Mouse (Mus musculus) lung, adult 2 months (tissue): Measurements from ENCODE around the gene Kif21b. TPM values are rescaled to one million over a fixed set of nuclear protein-coding genes. Genes with fewer than 3 reads are reported as not detected.

Experiments
- DNase-seq: peaks from one replicate; pipeline ENCODE4 v3.0.0; 2022
- H3K4me1 ChIP-seq: fragments of 200-500 bp; 2 replicates; pipeline ENCODE4 v1.6.1; 2011; ENCODE audit warnings: low read length; ENCODE audit not compliant: control insufficient read depth, insufficient read depth
- H3K4me3 ChIP-seq: fragments of 200-500 bp; replicated peaks from 2 replicates; pipeline ENCODE3; 2011; ENCODE audit warnings: low read depth, mild to moderate bottlenecking, control low read depth, low read length; ENCODE audit errors: extremely low read depth
- CTCF ChIP-seq: fragments of 200-500 bp; IDR thresholded peaks from 2 replicates; pipeline ENCODE4 v1.5.1; 2011; ENCODE audit warnings: mild to moderate bottlenecking, low read length, control low read depth; ENCODE audit not compliant: insufficient read depth
- POLR2A ChIP-seq: fragments of 200-500 bp; IDR thresholded peaks from 2 replicates; pipeline ENCODE4 v1.6.1; 2011; ENCODE audit warnings: low read depth, mild to moderate bottlenecking, control low read depth, low read length, borderline replicate concordance; ENCODE audit errors: extremely low read depth
- WGBS: fragments of 180-500 bp; shearing (Covaris S2); methylation state at CpG from one replicate; pipeline ENCODE4 v1.1.7; 2018; 5-methylcytosine and 5-hydroxymethylcytosine counted together
- polyA plus RNA-seq: library from polyadenylated mRNA; depleted of rRNA; stranded (reverse); fragments of >200 nt; gene quantifications from 2 replicates; pipeline ENCODE4 v1.2.3, GENCODE M21; 2012

Kif21b gene
- polyA plus RNA-seq, 1 experiment, result 14.4 TPM

GRCm38 (mm10) chr1:136149702-136150101 lies 18.5 kb downstream of the Kif21b start:
- no peak for DNase-seq
- Histone ChIP-seq H3K4me3 (no peak overlapping the region), H3K4me1 (no peaks in the 10 kb centered on the region)
- 91% methylated on average over 9 of the region's 9 CpGs for WGBS
- no peak for TF ChIP-seq POLR2A
- no peak for TF ChIP-seq CTCF

DNA sequence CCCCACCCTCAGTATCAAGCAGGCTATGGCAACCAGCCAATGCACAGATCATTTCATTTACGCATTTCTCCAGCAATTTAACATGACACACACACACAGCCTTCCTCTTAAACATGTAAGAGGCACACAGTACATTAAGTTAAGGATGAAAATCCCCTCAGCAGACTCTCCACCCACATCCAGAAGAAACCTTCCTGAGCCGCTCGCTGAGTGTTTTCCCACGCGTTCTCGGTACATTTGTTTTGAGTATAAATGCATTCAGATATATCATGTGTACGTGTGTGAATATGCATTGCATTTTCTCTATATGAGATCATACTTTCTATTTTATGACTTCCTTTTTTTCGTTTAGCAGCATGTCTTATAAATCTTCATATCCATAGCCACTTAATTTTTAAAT lies 20.2 kb downstream of the Kif21b start:
- Histone ChIP-seq H3K4me3 (no peak overlapping the region), H3K4me1 (no peaks in the 10 kb centered on the region)
- 82% methylated on average over 8 of the region's 8 CpGs for WGBS
- TF ChIP-seq POLR2A, result no peak
- no peak for TF ChIP-seq CTCF
- DNase-seq, result no peak

DNA sequence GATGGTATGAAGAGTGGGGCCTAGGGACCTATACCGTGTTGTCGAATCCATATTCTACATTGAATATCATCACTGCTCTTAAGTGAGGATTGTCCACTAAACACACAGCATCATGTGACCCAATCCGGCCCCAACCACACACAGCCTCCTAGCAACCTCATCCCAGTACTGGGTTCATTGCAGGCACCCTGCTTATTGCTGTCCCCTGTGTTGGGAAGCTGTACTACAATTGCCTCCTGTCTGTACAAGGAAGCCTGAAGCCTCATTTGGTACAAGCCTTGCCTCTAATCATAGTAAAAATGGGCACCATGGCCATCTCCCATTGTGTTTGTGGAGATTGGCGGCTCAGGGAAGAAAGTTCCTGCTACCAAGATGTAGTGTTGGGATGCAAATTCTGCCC lies 25.1 kb downstream of the Kif21b start:
- Histone ChIP-seq H3K4me3 (no peak overlapping the region), H3K4me1 (no peaks in the 10 kb centered on the region)
- WGBS, result 96% methylated on average over 4 of the region's 4 CpGs
- no peak for DNase-seq
- TF ChIP-seq POLR2A (no peak), CTCF (no peak)

- 91% methylated on average over 4 of the region's 4 CpGs for WGBS
Observed at GRCm38 (mm10) chr1:136156951-136157350, 25.8 kb downstream of the Kif21b start.

DNA sequence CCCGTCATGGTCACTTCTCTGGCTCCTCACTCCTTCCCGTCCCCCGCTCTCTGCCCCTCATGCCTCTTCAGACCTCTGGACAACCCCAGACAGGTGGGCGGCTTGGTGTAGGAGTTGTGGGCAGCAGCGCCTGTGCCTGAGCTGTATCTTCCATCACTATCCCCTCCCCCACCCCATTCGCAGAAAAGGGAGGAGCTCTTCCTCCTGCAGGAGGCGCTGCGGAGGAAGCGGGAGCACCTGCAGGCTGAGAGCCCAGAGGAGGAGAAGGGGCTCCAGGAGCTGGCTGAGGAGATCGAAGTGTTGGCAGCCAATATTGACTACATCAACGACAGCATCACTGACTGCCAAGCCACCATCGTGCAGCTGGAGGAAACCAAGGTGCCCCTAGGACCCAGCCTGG lies 28.6 kb downstream of the Kif21b start:
- DNase-seq, result no peak
- TF ChIP-seq CTCF, result no peak
- 63% methylated on average over 12 of the region's 12 CpGs for WGBS

More at GRCm38 (mm10) chr1:136156951-136157350, 25.8 kb downstream of the Kif21b start:
- H3K4me3 ChIP-seq, result no peak overlapping the region
- no peaks in the 10 kb centered on the region for H3K4me1 ChIP-seq
- no peak for TF ChIP-seq CTCF
- no peak for DNase-seq

DNA sequence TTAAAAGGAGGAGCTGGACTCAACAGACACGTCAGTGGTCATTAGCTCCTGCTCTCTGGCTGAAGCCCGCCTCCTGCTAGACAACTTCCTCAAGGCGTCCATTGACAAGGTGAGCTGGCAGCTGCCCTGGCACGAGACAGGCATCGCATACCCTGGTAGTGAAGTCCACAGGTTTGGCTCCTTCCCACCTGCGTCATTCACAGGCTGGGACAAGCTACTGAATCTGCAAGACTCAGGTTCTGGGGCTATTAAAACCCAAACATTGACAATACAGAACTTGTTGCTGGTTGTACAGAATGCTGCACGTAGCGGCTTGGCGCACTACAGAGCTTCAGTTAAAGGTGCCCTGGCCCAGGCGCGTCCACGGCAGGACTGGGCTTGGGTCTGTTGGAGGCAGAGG lies 29.1 kb downstream of the Kif21b start:
- WGBS, result 90% methylated on average over 12 of the region's 12 CpGs
- TF ChIP-seq CTCF, result no peak
- no peak for TF ChIP-seq POLR2A
- no peak for DNase-seq
- Histone ChIP-seq H3K4me1 (no peaks in the 10 kb centered on the region), H3K4me3 (no peak overlapping the region)

More for the DNA sequence above, 28.6 kb downstream of the Kif21b start:
- no peaks in the 10 kb centered on the region for H3K4me1 ChIP-seq
- no peak overlapping the region for H3K4me3 ChIP-seq

DNA sequence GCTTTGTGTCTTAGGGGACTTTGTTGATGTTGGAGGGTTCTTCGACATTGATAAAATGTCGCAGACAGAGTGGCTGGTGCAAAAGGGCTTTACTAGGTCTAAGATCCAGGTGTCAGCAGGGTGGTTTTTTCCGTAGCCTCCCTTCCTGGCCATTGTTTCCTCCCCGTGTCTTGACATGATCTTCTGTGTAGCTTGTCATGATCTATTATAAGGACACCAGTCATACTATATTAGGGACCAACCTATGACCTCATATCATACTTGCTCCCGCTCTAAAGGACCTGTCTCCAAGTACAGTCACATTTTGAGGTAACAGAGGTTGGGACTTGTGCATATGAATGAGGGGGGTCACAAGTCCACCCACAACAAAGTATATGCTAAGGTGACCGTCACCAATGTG lies 29.7 kb downstream of the Kif21b start:
- TF ChIP-seq CTCF (no peak), POLR2A (no peak)
- H3K4me3 ChIP-seq, result no peak overlapping the region
- WGBS, result 79% methylated on average over 6 of the region's 6 CpGs
- no peaks in the 10 kb centered on the region for H3K4me1 ChIP-seq
- DNase-seq, result no peak

DNA sequence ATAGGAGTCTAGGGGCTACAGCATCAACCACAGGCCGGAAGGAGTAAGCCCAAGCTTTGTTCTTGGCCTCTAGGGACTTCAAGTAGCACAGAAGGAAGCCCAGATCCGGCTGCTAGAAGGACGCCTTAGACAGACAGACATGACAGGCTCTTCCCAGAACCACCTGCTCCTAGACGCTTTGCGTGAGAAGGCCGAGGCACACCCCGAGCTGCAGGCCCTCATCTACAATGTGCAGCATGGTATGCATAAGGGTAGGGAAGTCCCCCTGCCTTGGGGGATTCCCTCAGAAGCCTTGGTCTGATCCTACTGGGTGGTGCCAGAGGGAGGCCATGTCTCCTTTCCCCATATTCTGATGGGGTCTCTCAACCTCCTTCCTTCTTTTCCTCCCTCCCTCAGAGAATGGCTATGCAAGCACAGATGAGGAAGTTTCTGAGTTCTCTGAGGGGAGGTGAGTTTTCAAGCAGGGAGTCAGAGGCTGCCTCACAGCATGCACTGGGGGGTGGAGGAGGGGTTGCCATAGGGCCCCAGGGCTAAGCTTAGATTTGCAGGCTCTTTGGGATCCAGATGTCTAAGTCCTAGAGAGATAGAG lies 30.2 kb downstream of the Kif21b start:
- Histone ChIP-seq H3K4me3 (no peak overlapping the region), H3K4me1 (no peaks in the 10 kb centered on the region)
- 86% methylated on average over 7 of the region's 7 CpGs for WGBS
- DNase-seq, result no peak
- TF ChIP-seq POLR2A (no peak), CTCF (no peak)

GRCm38 (mm10) chr1:136165436-136165835 lies 34.2 kb downstream of the Kif21b start:
- no peak for TF ChIP-seq CTCF
- no peak for TF ChIP-seq POLR2A
- WGBS, result 68% methylated on average over 2 of the region's 2 CpGs
- H3K4me1 ChIP-seq, result no peaks in the 10 kb centered on the region

DNA sequence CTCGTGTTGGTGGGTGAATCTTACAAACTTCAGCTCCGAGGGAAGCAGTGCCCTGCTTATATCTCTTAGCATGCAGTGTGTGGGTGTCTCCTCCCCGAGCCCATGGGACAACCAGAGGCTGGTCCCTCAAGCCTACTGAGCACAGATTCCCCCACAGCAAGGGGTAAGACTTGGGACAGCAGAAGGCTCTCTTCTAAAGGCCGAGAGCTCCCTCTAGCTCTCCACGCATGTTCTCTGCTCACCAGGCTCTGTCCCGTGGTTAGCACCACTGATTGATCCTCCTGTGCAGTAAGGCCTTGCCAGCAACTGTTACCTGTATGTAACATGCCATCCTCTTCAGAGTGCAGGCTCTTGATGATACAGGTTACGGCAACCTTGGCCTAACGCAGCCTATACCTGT lies 36.5 kb downstream of the Kif21b start:
- 69% methylated on average over 8 of the region's 8 CpGs for WGBS
- no peak overlapping the region for H3K4me3 ChIP-seq
- no peaks in the 10 kb centered on the region for H3K4me1 ChIP-seq
- DNase-seq, result no peak
- peak; percentile 53 for TF ChIP-seq CTCF
- TF ChIP-seq POLR2A, result no peak

More at GRCm38 (mm10) chr1:136165436-136165835, 34.2 kb downstream of the Kif21b start:
- H3K4me3 ChIP-seq, result no peak overlapping the region
- DNase-seq, result no peak

DNA sequence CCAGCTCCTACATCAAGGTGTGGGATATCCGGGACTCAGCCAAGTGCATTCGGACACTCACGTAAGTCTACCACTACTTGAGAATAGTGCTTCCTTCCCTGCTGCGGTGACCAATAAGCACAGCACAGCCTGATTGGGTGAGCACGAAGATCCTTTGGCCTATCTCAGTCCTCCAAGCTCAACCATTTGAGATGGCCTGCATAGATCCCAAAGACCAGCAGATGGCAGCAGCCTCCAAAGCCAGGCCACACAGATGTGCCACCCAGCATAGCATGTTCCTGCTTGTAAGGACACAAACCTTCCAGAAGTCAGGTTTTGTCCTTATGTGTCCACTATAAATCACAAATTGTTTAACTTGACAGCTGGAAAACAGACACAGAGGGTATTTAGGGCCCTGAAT lies 38.9 kb downstream of the Kif21b start:
- 8% methylated on average over 5 of the region's 5 CpGs for WGBS
- H3K4me1 ChIP-seq, result peaks cover 3% of the 10 kb centered on the region
- TF ChIP-seq CTCF, result peak; percentile 98
- no peak for TF ChIP-seq POLR2A
- peak; percentile 58 for DNase-seq
- H3K4me3 ChIP-seq, result no peak overlapping the region
